Mouse (Mus musculus) forebrain, embryonic 16.5 days (tissue): ENCODE data around the gene Gfod1. TPM values are rescaled to one million over a fixed set of nuclear protein-coding genes. Genes with fewer than 3 reads are reported as not detected.

Experiments used
- ATAC-seq: fragments of 200-750 bp; cut with Nextera tagmentation; 2 replicates; pipeline ENCODE4 v1.8.0; 2017; ENCODE audit warnings: mild to moderate bottlenecking, moderate library complexity
- H3K27ac ChIP-seq: fragments of 300-500 bp; sonication (generic); 2 replicates; pipeline ENCODE4 v1.5.1; 2014; ENCODE audit warnings: low read length, control low read depth
- H3K27me3 ChIP-seq: fragments of 300-500 bp; sonication (generic); replicated peaks from 2 replicates; pipeline ENCODE4 v1.6.1; 2014; ENCODE audit warnings: low read length; ENCODE audit not compliant: control insufficient read depth, insufficient read depth
- H3K36me3 ChIP-seq: fragments of 300-500 bp; sonication (generic); 2 replicates; pipeline ENCODE4 v1.6.1; 2014; ENCODE audit not compliant: control insufficient read depth, insufficient read depth
- H3K4me1 ChIP-seq: fragments of 300-500 bp; sonication (generic); replicated peaks from 2 replicates; pipeline ENCODE4 v1.6.1; 2014; ENCODE audit warnings: low read length; ENCODE audit not compliant: control insufficient read depth, insufficient read depth
- H3K4me2 ChIP-seq: fragments of 300-500 bp; sonication (generic); 2 replicates; pipeline ENCODE4 v1.6.1; 2014; ENCODE audit warnings: mild to moderate bottlenecking, low read length, control low read depth
- H3K4me3 ChIP-seq: fragments of 300-500 bp; sonication (generic); replicated peaks from 2 replicates; pipeline ENCODE4 v1.5.1; 2014; ENCODE audit warnings: mild to moderate bottlenecking, low read length, control low read depth
- H3K9ac ChIP-seq: fragments of 300-500 bp; sonication (generic); replicated peaks from 2 replicates; pipeline ENCODE4 v1.6.1; 2014; ENCODE audit warnings: low read depth, low read length, control low read depth
- H3K9me3 ChIP-seq: fragments of 300-500 bp; sonication (generic); 2 replicates; pipeline ENCODE4 v1.6.1; 2016; ENCODE audit warnings: low read length; ENCODE audit not compliant: control insufficient read depth
- WGBS: fragments of 180-500 bp; shearing (Covaris S2); extraction: QIAGEN DNeasy Blood & Tissue Kit; methylation state at CpG from one replicate; pipeline ENCODE4 v1.1.7; 2014; 5-methylcytosine and 5-hydroxymethylcytosine counted together
- polyA plus RNA-seq: library from polyadenylated mRNA; unstranded; fragments of >200 nt; fragmentation: Nextera tagmentation; extraction: Ambion mirVana; gene quantifications from 2 replicates; pipeline ENCODE4 v1.2.1, GENCODE M21; 2015

Gfod1 gene
- polyA plus RNA-seq, 1 experiment from 2014 or later: 2.3 TPM

DNA sequence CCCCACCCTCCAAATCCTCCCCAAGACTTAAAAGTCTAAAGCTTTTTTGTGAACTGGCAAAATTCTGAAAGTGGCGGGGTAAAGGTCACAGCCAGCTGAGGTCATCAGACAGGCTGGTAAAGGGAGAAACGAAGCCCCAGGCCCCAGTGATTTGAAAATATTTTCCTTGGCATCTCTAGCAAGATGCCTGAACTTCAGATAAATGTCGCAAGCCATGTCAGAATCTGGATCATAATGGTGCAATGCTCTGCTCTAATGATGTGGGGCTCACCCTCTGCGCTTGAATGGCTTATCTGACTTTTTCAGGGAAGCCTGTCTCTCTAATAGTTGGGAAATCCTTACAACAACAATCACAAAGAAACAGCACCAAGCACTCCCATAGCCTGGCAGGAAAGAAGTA lies 70.6 kb downstream of the Gfod1 start:
- 81% methylated on average over 4 of the region's 4 CpGs for WGBS
- no peak for ATAC-seq

GRCm38 (mm10) chr13:43231965-43232860 lies 71.8 kb downstream of the Gfod1 start:
- Histone ChIP-seq H3K4me2 (no peak overlapping the region), H3K9me3 (no peaks in the 10 kb centered on the region), H3K36me3 (no peaks in the 10 kb centered on the region), H3K27me3 (no peaks in the 10 kb centered on the region), H3K4me1 (peaks cover 13% of the 10 kb centered on the region), H3K9ac (no peak overlapping the region), H3K27ac (no peak overlapping the region), H3K4me3 (no peak overlapping the region)
- WGBS: 43% methylated on average over 13 of the region's 13 CpGs
- ATAC-seq: no peak

More for the DNA sequence above, 70.6 kb downstream of the Gfod1 start:
- peaks cover 13% of the 10 kb centered on the region for H3K4me1 ChIP-seq
- H3K9ac ChIP-seq: no peak overlapping the region
- no peak overlapping the region for H3K4me3 ChIP-seq
- H3K4me2 ChIP-seq: no peak overlapping the region
- H3K27me3 ChIP-seq: no peaks in the 10 kb centered on the region
- no peaks in the 10 kb centered on the region for H3K9me3 ChIP-seq
- H3K36me3 ChIP-seq: no peaks in the 10 kb centered on the region
- H3K27ac ChIP-seq: no peak overlapping the region

DNA sequence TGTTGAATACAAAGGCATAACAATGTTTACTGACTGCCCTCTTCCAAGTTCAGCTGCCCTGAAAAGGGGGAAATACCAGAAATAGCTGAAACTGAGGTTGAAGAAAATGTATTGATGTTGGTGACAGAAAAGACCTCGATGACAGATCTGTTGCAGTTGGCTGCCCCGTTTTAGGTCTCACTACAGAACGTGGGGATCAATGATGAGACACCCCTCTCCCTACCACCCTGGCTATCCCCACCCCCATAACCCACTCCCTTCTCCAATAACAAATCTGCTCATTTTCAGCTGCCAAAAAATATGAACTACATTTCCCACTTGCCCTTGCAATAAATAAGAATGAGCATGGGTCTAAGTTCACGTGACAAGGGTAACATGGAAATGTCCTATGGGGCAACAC lies 73.1 kb downstream of the Gfod1 start:
- H3K9ac ChIP-seq: no peak overlapping the region
- H3K27me3 ChIP-seq: no peaks in the 10 kb centered on the region
- peak overlapping the region; percentile 74 for H3K27ac ChIP-seq
- no peak for ATAC-seq
- WGBS: 84% methylated on average over 4 of the region's 4 CpGs
- peaks cover 13% of the 10 kb centered on the region for H3K4me1 ChIP-seq
- no peaks in the 10 kb centered on the region for H3K9me3 ChIP-seq
- H3K4me2 ChIP-seq: no peak overlapping the region
- H3K36me3 ChIP-seq: no peaks in the 10 kb centered on the region
- H3K4me3 ChIP-seq: no peak overlapping the region

DNA sequence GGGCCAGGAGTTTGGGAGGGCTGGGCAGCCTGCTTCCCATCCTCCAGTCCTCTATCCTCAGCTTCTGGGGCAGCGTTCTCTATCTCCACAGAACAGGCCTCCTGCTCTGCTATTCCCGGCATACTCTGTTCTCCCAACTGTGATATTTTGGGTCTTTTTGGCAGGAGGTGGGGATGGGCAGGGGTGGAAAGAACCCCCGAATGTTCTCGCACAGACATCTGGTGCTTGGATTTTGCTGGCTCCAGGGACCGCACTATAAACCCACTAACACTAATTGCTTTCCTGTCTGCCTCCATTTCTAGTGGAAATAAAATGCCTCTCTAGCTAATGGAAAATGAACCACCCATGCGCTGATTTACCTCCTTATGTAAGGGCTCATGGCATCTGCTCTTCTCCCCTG lies 73.7 kb downstream of the Gfod1 start:
- Histone ChIP-seq H3K4me2 (no peak overlapping the region), H3K27ac (peak overlapping the region; percentile 74), H3K4me1 (peaks cover 13% of the 10 kb centered on the region), H3K9me3 (no peaks in the 10 kb centered on the region; the same call in 1 of the 2 replicates), H3K27me3 (no peaks in the 10 kb centered on the region), H3K9ac (no peak overlapping the region), H3K4me3 (no peak overlapping the region), H3K36me3 (no peaks in the 10 kb centered on the region)
- ATAC-seq: peak; percentile 61
- WGBS: 65% methylated on average over 6 of the region's 6 CpGs

- no peak overlapping the region for H3K4me3 ChIP-seq
- ATAC-seq: no peak
- H3K27ac ChIP-seq: peak overlapping the region; percentile 16; the same call in 1 of the 2 replicates
- 86% methylated on average over 3 of the region's 3 CpGs for WGBS
- H3K27me3 ChIP-seq: no peaks in the 10 kb centered on the region
- H3K4me2 ChIP-seq: no peak overlapping the region
- H3K36me3 ChIP-seq: no peaks in the 10 kb centered on the region
- peaks cover under 1% of the 10 kb centered on the region; the same call in 1 of the 2 replicates for H3K9me3 ChIP-seq
- H3K4me1 ChIP-seq: peaks cover 13% of the 10 kb centered on the region
- no peak overlapping the region for H3K9ac ChIP-seq
These were observed 74.2 kb downstream of the Gfod1 start for GRCm38 (mm10) chr13:43229767-43230166.

DNA sequence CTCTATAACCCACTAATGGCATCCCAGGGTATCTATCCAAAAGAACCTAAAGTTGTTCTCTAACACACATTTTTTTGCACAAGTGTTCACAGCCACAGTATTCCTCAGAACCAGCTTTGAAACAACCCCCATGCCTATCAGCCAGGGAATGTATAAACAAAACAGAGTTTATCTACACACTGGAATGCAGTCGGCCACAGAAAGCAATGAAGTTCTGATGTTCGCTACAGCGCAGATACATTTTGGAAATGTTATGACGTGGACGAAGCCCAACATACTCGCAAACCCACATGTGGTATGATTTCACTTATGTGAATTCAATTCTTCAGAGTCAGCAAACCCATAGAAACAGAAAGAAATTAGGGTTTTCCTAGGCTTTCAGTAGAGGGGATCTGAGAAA lies 75.8 kb downstream of the Gfod1 start:
- WGBS: 84% methylated on average over 6 of the region's 6 CpGs
- peaks cover 4% of the 10 kb centered on the region; the same call in 1 of the 2 replicates for H3K9me3 ChIP-seq
- H3K4me1 ChIP-seq: peaks cover 13% of the 10 kb centered on the region
- no peak for ATAC-seq
- no peaks in the 10 kb centered on the region for H3K36me3 ChIP-seq
- no peak overlapping the region for H3K27ac ChIP-seq
- H3K4me2 ChIP-seq: no peak overlapping the region
- H3K27me3 ChIP-seq: no peaks in the 10 kb centered on the region
- no peak overlapping the region for H3K4me3 ChIP-seq
- no peak overlapping the region for H3K9ac ChIP-seq

- ATAC-seq: no peak
- Histone ChIP-seq H3K9me3 (peaks cover 4% of the 10 kb centered on the region; the same call in 1 of the 2 replicates), H3K4me3 (no peak overlapping the region), H3K27ac (no peak overlapping the region), H3K9ac (no peak overlapping the region), H3K27me3 (no peaks in the 10 kb centered on the region), H3K36me3 (no peaks in the 10 kb centered on the region), H3K4me1 (peaks cover 5% of the 10 kb centered on the region), H3K4me2 (no peak overlapping the region)
- 66% methylated on average over 10 of the region's 10 CpGs for WGBS
These were observed 77.9 kb downstream of the Gfod1 start for GRCm38 (mm10) chr13:43226041-43226440.

DNA sequence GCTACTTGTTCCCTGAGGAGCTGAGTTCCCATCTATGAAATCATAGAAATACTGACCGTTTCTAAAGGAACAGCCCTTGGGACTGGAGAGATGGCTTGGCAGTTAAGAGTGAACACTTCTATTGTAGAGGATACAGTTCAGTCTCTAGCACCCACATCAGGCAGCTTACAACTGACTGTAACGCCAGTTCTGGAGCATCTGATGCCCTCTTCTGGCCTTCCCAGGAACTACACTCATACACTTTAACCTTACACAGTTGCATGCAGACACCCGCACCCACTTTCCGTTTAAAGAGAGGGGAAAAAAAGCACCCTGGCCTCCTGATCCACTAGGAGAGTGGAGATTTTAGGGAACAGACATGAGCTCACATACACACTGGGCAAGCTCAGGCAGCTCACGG lies 78.8 kb downstream of the Gfod1 start:
- Histone ChIP-seq H3K9ac (no peak overlapping the region), H3K4me1 (0 out of 2 replicates have a peak, but pooled peaks cover 2% of the 10 kb centered on the region), H3K4me2 (no peak overlapping the region), H3K4me3 (no peak overlapping the region), H3K27ac (no peak overlapping the region), H3K27me3 (no peaks in the 10 kb centered on the region), H3K9me3 (peaks cover 4% of the 10 kb centered on the region; the same call in 1 of the 2 replicates), H3K36me3 (no peaks in the 10 kb centered on the region)
- ATAC-seq: no peak
- WGBS: 77% methylated on average over 5 of the region's 5 CpGs

GRCm38 (mm10) chr13:43222084-43222483 lies 81.9 kb downstream of the Gfod1 start:
- Histone ChIP-seq H3K36me3 (no peaks in the 10 kb centered on the region), H3K27ac (no peak overlapping the region), H3K4me1 (0 out of 2 replicates have a peak, but pooled peaks cover 3% of the 10 kb centered on the region), H3K4me3 (no peak overlapping the region), H3K9me3 (peaks cover 4% of the 10 kb centered on the region; the same call in 1 of the 2 replicates), H3K27me3 (no peaks in the 10 kb centered on the region), H3K9ac (no peak overlapping the region), H3K4me2 (no peak overlapping the region)
- 95% methylated on average over 1 of the region's 1 CpGs for WGBS
- ATAC-seq: no peak
